Mouse (Mus musculus) right cerebral cortex, adult 18-20 months (tissue): ENCODE results near the gene Akna.
A peak's percentile ranks its signal among the peaks of the same experiment; 100 is the strongest.

ENCODE experiments used
- DNase-seq: peaks from one replicate; pipeline ENCODE4 v3.0.0; 2022; ENCODE audit warnings: mixed read lengths

The Akna gene

DNA sequence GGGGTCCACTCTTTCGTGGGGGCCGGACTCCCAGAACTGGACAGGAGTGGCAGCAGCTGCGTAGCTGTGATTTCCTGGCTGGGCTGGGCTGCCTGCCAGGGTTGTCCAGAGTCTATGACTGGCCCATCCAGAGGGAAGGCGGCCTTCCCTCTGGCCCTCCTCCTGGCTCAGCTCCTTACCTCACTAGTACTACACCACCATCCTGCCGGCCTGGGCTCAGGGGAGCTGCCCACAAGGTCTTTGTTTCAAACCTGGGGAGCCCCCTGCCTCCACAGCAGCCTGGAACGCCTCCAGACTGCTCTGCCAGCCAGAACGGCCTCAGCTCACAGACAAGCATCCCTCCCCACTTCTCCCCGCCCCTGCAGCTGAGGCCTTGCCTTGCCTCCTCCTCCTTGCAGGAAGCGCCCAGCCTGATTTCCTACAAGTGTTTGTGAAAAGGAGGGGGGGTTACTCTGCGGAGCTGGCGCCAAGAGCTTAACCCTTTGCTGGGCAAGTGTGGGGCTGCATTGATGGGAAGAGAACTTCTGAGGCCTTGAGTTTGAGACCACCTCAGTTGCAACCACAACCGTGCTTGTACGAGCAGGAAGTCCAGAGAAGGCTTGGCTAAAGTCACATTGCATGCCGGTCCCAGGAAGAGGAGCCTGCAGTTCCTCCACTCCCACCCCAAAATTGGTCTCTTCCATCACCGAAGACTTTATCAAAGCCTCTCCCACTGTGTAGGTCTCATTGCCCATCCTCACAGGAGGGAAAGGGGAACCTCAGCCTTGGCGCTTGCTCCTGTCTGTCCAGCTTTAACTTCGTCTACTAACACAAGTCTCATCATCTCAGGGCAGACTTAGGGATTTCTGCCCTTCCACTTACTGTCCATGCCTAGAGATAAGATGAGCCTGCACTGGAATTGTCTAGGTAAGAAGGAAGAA, at the start of gene Akna:
Akna (minus strand) TSS at position 315 of the 920 bp plus-strand sequence.
- DNase-seq = peak; percentile 67

DNA sequence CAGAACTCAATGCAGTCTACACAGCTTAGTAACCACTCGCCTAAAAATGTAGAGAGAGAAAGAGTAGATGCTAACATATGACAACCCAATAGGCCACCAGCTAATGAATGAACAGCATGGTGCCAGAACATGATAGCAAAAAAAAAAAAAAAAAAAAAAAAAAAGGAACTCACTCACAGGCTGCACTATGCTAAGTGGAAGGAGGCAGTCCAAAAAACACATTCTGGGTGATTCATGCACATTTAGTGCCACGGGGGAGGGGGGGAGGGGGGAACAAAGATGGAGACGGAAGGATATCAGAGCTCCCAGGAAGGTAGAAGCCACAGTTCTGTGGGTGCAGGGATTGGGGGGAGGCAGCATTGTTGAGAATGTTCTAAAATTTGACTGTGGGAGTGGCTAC, 49.4 kb upstream of the Akna start:
- DNase-seq = no peak

DNA sequence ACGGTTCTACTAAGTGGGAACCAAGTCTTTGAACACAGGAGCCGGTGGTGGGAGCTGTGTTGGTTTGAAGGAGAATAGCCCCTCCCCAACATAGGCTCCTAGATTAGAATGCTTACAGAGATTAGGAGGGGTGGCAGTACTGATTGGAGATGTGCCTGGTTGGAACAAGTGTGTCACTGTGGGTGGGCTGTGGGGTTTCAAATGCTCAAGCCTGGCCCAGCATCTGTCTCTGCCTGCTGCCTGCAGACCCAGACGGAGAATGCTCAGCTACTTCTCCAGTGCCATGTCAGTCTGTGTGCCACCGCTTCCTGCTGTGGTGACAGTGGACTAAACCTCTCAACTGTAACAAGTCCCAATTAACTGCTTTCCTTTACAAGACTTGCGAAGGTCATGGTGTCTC, 47.4 kb upstream of the Akna start:
- no peak for DNase-seq

DNA sequence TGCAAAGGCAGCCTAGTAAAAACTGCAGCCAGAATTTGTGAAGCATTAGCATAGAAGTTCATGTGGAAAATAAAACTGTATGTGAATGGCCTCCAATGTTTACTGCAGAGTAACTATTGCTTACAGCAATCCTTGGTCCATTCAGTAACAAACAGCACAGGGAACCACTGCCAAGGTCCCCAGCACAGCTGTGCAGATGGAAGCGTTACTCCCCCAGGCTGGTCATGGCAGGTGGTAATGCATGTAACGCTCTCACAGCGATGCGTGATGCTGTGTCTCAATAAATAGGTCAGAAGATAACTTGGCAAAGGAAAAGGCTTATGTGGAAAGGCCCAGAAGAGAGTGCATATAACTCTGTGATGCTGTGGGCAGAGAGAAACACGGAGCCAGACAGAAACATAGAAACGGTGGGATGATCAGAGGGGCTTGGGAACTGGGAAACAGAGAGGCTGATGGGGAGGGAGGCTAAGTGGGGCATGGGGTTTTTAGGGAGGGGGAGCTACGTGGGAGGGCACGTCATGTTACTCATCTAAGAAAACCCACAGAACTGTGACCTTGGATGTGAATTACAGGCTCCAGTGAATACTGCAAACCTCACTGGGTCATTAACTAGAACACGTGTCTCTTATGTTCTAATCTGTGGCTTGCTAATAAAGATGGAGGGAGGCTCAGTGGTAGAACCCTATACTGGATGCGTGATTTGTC, 41.4 kb upstream of the Akna start:
- no peak for DNase-seq

DNA sequence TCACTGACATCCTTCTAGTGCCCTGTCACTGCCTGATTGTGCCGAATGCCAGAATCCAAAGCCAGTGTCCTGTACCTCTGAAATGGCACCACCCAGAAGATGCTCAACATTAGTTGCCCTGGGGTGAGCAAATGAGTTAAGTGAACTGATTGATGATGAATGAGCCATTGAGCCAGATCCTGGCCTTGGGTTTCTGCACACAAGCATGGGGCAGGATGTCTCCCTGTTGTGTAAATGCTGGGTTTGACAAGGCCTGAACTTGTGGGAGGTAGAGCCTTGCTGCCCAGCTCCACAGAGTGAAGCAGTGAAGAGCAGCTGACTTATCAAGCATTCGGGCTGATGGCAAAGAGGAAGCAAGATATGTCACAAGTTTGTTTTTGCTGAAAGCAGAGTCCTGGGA, 39.9 kb upstream of the Akna start:
- no peak for DNase-seq

DNA sequence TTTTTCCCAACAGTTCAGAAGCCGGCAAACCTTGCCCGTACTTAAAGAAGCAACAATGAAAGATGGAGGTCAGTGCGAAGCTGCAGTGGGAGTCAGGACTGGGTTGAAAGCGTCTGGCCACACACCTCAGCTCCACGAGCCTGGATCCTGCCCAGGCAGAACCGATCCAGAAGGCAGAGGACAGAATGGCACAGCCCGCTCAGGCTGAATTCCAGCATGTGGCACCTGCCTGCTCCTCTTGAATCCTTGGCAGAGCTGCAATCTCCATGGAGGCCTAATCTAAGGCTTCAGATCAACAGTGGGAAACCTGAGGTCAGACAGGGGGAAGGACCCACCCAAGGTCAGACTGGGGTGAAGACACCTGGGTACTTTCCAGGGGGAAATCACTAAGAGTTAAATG, 38.5 kb upstream of the Akna start:
- no peak for DNase-seq

DNA sequence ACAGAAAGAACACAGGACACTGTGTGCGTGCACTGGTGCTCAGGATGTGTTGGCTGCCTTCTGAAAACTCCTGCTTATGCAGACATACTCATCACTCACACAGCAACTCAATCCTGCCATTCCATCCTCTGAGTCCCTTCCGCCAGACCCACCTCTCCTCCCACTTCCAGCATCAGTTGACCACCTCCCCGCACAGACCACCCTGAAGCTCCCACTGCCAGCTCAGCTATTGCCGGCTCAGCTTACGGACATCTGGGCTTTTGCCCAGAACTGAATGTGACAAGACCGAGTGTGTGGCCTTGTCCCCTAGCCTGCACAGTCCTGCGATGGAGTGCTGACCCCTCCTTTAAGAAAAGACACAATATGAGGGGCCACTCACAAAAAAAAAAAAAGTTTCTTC, 37.1 kb upstream of the Akna start:
- DNase-seq = no peak

DNA sequence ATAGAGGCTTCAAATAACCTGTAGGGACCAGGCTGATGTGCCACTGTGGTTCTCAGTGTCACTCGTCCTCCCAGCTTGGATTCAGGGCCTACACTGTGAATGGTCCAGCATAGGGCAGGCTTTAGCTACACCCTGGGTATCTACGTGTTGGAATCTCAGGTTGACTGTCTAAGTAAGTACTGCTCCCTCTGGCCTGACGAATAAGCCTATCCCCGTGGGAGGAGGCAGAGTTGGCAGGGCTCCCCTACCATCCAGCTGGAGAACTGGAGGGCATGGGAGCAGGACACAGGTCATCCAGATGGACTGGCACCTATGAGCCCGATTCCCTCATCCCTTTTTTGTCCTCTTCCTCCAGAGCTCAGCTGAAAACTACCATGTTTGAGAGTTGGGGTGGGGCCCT, 34.8 kb upstream of the Akna start:
- no peak for DNase-seq

DNA sequence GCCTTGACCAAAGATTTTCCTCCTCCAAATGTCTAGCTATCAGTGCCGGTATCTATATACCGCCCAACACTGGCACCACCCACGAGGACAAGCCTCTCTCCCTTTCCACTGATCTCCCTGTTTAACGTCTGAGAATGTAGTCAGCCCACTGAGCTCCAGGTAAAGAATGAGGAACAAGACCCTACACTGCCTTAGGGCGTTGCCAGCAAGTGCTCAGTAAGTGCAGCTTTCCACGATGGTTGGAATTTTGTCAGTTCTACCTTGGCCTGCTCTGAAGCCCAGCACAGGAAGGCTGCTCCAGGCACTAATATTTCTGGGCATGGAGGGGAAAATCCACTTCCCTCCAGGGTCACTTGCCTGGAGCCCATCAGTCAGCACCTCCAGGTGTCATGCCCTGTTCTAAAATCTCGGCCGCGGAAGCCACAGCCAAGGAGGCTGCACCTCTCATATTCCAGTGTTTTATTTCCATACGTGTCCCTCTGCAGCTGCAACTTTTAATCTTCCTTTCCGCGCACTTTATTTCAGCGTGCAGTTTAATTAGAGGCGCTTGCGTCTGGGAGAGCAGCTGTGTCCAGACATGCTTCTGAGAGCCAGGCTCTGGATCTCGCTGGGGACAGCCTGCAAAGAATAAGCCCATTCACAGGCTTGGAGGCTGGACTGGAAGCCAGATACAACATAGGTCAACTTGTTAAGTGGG, 34.1 kb upstream of the Akna start:
- no peak for DNase-seq

DNA sequence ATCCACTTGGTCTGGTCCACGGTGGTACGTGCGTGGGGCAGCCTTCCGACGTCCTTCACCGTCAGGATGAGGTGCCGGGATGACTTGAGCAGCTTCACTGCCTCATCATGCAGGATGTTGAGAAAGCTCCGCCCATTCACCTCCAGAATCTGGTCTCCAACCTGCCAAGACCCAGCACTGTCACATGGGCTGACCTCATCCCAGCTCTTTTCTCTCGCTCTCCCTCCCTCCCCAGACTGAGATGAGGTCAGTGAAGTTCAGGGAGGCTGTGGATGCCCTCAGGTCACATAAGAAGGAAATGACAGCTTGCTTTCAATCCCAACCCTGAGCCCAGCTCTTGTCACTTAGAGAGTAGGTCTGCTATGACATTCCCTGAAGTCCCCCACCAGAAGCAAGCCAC, 32.2 kb upstream of the Akna start:
- no peak for DNase-seq

DNA sequence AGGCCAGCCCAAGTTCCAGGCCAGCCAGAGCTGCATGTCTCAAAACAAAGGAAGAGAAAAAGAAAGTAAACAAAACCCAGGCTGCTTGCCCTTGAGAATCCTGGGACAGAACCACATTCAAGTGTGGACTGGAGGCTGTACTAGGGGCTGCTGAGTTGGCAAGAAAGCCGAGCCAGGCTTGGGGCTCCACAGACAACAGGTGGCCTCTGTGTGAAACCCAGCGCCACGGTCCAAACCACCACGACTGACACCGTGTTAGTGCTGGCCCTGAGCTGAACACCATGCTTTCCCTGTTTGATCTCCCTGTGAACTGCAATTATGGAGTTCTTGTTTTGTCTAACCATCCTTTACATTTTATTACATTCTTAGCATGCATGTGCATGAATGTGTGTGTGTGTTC, 27.9 kb upstream of the Akna start:
- no peak for DNase-seq

DNA sequence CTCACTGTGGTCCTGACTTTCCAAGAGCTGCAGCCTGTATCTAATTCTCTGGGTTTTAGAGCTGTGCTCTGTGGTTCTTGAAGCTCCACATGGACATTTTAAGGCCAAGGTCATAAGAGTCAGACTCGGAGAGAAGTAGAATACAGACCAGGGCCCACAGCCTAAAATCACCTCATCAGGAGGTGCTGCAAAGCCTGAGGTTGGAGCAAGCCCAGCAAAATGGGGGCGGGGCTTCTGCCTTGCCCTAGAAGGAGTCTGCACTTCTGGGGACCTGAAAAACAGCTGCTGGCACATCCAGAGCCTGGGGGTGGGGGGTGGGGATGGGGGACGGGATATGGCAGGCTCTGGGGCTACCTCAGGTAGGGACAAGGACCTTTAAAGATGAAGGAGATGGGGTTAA, 27.2 kb upstream of the Akna start:
- DNase-seq = no peak

DNA sequence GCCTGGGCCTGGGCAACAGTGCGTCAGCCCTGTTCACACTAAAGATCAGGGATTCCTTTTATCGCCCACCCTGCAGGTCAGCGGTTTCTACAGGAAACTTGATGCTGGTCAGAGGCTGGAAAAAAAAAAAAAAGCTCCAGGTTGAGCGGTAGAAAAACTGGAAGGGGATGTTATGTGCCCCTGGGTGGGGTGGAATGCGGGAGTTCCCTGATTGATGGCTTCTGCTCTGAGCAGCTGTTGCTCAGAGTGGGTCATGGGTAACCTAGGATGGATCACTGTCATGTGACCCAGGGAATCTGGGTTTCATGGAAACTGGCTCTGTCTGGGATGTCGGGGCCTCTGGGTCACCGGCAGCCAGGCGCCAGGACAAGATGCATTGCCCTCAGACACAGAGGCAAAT, 23.2 kb upstream of the Akna start:
- no peak for DNase-seq

DNA sequence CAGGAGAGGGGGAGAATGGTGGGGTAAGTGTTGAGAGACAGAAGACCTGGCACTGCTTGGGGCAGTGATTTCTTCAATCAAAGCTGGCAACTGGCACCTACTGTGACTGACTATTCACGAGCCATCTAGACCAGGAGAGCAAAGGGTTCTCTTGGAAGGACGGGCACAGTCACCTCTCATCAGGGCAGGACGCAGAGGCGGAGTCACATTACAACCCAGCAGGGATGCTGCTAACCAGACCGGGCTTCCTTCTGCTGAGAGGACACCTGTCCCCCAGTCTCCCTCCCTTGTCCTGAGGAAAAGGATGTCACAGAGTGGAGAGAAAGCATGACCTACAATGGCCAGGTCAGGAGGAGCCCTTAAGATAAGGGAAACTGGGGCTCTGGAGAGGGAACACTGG, 20.7 kb upstream of the Akna start:
- no peak for DNase-seq

DNA sequence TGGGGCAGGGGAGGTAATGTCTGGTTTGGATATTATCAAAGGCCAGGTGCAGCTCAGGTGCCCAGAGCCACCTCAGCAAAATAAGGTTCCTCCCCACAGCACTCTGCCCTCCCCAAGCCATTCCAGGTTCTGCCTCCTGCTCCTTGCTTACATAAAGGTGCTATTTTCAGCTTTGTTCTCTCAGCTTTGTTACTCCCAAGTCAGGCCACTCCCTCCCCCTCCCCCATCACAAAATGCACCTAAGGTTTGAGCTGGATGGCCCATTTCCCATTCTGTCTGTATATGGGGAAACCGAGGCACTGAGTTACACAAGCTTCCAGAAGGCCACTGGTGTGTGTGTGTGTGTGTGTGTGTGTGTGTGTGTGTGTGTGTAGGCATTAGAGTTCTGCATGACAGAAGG, 20.1 kb upstream of the Akna start:
- no peak for DNase-seq

DNA sequence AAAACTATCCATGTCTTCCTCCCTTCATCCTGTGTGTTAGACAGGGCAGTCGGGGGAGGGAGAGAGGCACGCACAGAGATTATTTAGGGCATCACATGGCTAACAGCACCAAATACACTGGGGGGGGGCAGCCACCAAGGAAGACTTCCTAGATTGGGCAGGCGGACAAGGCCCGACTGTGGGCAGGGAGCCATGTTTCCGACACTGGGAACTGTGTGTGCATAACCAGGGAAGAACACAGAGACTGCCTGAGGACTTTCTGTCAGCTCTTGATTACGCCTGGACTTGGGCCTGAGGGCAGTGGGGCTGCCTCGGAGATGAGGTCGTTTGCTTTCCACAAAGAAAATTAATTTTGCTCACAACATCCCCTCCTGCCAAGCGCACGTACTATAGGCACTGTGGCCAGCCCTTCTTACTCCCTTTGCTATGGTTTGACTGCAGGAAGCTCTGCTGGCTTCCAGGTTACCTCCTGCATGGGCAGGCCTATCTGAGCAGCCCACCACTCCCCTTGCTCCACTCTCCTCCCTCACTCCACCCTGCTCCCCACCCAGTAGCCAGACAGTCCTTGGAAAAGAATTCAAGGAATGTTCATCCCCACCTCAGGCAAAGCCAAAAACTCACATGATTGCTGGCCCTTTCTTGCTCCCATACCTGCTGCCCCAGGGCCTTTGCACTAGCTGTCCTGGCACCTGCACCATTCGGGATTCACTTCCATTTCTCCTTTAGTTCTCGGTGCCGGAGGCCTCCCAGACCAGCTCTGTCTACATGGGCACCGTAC, 17.2 kb upstream of the Akna start:
- peak; percentile 28 for DNase-seq

DNA sequence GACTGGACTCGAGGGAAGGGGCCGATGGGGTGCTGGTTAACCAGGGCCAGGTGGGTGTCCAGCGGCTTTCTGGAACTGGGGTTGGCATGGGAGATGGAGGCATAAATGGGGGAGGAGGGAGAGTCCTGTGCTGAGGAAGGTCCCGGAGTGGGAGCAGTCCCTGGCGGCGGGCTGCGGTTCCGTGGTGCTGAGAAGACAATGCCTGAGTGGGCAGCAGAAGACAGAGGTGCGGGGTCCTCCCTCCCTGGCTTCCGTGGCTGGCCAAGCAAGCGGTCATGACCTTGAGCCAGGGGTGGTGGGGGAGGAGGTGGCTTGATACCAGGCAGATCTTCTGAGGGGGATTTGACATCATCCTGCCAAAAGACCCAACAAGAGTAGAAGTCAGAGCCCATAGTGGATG, 15.1 kb upstream of the Akna start:
- DNase-seq = no peak

DNA sequence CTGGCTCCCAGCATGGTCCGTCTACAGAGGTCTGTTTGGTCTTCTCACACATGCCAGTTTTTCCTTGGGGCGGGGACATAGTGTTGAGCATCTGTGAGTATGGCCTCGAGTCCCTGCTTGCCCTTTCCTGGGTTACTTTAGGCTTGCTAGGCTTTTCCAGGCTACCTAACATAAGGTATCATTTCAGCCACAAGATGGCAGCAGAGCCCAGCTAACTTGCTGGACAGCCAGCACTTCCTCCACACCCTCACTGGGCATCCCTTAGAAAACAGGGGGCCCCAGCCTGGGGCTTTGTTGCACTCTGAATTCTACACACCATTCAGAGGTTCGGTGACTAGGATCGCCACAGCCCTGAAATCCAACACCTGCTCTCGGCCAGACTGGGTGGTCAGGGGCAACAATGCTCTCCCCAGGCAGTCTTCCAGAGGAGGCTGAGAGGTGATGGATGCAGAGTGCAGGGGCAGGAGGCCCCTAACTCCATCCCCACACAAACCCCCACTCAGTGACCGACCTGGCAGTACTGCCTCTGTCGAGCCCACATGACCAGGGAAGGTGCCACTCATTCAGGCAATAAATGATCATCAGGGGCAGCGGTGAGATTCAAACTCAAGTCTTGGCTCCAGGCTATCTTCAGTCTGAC, 14.3 kb upstream of the Akna start:
- peak; percentile 76 for DNase-seq

DNA sequence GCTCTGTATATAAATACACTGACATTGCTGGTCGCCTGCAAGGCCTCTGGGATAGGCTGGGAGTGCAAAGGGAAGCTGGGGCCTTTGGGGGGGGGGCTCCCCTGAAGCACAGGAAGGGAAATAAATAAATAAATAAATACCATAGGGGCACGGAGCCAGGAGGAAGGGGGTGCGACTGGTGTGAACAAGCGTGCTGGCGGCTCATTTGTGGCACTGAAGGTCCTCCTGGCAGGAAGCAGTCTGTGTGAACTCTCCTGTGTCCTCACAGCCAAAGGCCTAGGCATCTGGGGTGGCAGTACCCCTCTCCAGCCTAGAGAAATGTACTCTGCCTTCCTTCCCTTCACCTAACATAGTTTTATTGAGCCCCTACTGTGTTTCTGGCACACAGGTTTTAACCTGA, 11.8 kb upstream of the Akna start:
- no peak for DNase-seq

DNA sequence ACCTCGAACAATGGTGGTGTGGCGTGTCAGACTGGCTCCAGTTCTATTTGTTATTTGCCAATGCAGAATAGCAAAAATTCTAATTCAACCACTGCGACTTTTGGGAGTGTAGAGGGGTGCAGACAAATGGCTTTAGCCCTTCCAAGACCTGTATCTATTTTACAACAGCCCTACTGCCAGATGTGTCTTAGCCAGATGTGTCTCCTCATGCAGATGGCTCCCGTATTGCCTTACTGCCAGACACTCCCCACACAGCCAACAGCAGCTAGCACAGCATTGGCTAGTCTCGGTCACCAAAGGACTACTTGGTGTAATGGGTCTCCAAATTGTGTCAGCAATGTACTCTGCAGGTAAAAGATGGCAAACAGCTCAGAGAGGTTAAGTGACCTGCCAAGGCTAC, 8.1 kb upstream of the Akna start:
- no peak for DNase-seq

DNA sequence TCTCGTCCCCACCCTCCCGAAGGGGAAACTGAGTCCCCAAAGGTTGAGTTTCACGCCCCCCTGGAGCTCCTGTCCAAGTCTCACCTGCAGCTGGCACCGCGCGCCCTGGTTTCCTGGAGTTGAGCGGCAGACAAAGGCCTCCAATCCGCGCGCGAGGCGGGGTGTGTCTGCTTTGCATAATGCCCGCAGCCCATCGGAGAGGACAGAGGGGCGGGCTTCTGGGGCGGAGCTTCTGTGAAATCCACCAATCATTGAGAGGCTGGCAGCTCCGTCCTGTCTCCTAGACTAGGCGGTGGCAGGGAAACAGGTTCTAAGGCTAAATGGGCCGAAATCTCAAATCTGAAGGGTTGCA, 7.4 kb upstream of the Akna start:
- peak; percentile 91 for DNase-seq

DNA sequence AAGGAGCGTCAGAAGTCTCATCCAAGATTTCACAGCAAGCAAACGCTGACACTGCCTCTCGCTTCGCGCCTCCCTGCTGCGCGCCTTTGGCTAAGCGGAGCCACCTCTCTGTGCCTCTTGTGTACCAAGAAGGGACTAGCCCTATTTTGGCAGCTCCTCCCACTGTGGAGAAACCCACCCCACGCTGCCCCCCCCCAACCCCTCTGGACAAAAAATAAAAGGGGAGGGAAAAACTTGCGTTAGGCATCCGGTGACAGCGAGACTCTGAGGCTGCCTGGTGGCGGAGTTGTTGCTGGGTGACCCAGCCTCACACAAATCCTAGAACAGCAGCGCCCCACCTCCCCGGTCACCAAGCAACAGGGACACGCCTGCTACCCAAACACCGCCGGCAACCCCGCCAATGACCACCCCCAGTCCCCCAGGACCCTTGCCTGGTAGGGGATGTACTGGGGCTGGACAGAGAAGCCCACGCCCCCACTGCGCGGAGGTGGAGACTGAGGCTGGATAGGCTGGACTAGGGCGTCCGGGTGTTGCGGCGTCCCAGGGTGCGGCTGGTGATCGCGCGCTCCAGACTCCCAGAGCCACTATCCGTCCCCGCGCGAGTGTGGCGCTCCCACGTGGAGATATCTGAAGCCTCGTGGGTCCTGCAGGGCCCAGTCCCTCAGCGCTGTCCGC, 6.9 kb upstream of the Akna start:
- peak; percentile 18 for DNase-seq
